Mouse (Mus musculus) cerebellum, adult 8-10 months (tissue): ENCODE data around the gene Srr.

ENCODE experiments used
- DNase-seq: peaks from one replicate; pipeline ENCODE4 v3.0.0; 2022

The Srr gene

DNA sequence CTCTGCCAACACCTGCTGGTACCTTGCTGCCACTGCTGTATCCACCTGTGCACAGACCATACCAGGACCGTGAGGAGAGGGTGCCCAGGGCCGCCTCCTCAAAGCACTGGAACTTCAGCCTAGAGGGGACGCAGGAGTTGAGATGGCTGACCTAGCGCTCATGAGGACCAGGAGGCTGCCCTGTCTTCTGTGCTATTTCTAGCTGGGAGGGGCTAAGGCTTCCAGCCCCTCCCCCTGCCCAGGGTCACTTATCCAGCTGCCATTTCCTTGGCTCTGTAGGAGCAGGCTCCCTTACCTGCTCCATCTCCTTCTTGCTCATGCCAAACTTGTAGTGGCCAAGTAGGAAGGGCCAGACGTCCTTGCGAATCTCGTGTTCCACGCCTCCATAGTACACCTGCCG lies 68.0 kb downstream of the Srr start:
- DNase-seq, result no peak
